Mouse (Mus musculus): ENCODE measurements at regions not wholly inside any gene's neighbourhood (a gene's known extent, or its start where the extent isn't known, plus 50 kb on each side); places are given as distances from the start of the nearest gene placed in this dataset.

- TF ChIP-seq CTCF (IDR thresholded peaks at IDR 0.05; ENCODE audit: low read depth), result no peak
- TF ChIP-seq EP300 (IDR thresholded peaks at IDR 0.05; ENCODE audit: low read depth), result no peak
Measured at GRCm38 (mm10) chr2:117674877-117675276, 332.1 kb upstream of the Rasgrp1 start.

All from liver, postnatal 0 days (tissue).